Mouse (Mus musculus): ENCODE results near the gene Gm9999. TPM values are rescaled to one million over a fixed set of nuclear protein-coding genes. Genes with fewer than 3 reads are reported as not detected.
A peak's percentile ranks its signal among the peaks of the same experiment; 100 is the strongest.

Gene Gm9999
- total and polyA plus RNA-seq, 2 experiments from 2014 or later: not detected

DNA sequence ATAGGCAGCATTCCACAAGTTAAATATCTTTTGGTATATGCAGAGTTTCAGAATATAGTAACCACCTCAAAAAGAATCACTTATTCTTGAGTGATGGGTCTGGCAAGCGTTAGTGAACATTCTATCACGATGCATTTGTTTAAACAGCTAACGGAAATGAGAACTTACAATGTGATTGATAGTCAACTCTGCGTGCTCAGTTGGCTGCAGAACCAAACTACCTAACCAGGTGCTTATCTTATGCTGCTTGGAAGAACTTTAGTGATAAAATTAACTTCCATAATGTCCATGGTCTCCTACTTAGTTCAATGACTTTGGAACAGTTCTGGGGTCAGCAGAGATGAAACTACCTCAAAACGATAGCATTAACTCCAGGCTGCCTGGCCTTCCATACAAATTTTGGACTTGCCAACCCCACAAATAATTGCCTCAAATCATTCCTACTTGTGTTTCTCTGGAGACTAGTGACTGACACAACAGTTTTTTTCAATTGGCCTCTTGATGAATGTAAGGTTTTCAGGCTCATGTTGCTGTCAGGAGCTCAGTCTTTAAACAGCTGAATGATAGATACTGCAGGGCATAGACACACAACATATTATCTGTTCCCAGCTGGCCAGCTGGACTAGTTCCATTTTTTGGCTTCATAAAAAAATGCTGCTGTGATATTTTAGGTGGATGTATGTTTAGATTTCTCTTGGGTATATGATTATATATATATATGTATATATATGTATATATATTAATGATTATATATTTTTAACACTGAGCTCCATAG is 17.9 kb downstream of the Gm9999 start:
- no peak for TF ChIP-seq CTCF (IDR thresholded peaks at IDR 0.05)
- 84% methylated on average over 5 of the region's 5 CpGs for whole genome bisulfite sequencing
- peaks cover 2% of the 10 kb centered on the region; the same call in 1 of the 2 replicates for H3K4me1 ChIP-seq (ENCODE audit: insufficient read depth, low read length)
- H3K36me3 ChIP-seq (ENCODE audit: insufficient read depth, low read length): peaks cover 19% of the 10 kb centered on the region
- DNase-seq (ENCODE audit: low spot score) (no peak), ATAC-seq (ENCODE audit: low FRiP score) (no peak)
- no peak overlapping the region for H3K9ac ChIP-seq (replicated peaks; ENCODE audit: low read length, poor library complexity, severe bottlenecking)
- H3K27me3 ChIP-seq (ENCODE audit: insufficient read depth, low read length): no peaks in the 10 kb centered on the region
- H3K27ac ChIP-seq (ENCODE audit: low read depth, low read length): no peak overlapping the region
- H3K4me3 ChIP-seq (ENCODE audit: low read depth, low read length): no peak overlapping the region
- no peaks in the 10 kb centered on the region for H3K9me3 ChIP-seq (ENCODE audit: low read length)
- no peak overlapping the region for H3K4me2 ChIP-seq (ENCODE audit: low read depth, low read length, poor library complexity, severe bottlenecking)

DNA sequence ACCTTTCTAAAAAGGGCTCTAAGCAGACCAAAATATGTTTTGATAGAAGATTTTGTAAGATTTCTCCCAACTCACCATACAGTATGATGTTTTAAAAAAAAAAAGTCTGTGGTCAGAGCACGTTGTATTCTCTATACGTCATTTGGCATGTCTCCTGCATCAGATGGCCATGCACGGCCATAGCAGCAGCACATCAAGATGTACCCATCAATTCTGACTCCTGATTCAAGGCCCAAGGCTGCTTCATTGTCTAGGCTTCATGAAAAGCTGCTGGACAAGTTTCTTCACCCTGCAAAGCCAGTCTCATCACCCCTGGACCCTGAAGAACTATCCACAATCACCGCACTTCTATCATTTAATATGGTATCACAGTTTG is 18.5 kb downstream of the Gm9999 start:
- ATAC-seq (ENCODE audit: low FRiP score): no peak
- H3K27ac ChIP-seq (ENCODE audit: low read depth, low read length): no peak overlapping the region
- WGBS: 51% methylated on average over 4 of the region's 4 CpGs

DNA sequence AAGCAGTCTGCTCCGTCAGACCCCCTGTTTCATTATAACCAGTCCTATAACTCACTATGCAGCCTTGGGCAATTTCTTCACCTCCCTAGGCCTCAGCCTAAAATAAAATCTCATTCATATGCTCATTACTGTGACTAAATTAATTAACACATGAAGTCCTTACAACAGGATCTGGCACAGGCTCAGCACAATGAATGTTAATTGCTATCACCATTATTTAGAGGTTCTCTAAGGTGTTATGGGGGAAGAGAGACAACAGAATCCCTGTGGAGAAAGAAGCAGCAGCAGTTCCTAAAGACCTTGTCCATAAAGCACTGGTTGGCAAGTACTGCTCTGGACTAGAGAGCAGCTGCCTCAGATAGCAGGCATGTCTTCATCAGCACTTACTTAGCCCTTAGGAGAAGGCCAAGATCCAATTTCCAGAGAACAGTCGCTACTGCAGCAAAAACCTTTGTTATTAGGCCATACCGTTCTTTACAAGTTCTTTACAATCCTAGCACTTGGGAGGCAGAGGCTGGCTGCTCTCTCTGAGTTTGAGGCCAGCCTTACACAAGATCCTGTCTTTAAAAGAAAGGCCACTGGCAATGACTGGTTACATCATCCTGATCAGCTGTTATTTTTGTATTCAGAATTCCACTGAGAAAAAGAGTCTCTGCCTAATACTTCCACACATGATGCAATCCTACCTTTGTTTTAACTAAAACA is 20.2 kb downstream of the Gm9999 start:
- H3K4me2 ChIP-seq (ENCODE audit: low read depth, low read length, poor library complexity, severe bottlenecking): no peak overlapping the region
- ATAC-seq (ENCODE audit: low FRiP score) (no peak), DNase-seq (ENCODE audit: low spot score) (peak; percentile 43)
- 21% methylated on average over 3 of the region's 3 CpGs for WGBS
- H3K9me3 ChIP-seq (ENCODE audit: low read length): no peaks in the 10 kb centered on the region
- peaks cover 7% of the 10 kb centered on the region; the same call in 1 of the 2 replicates for H3K4me1 ChIP-seq (ENCODE audit: insufficient read depth, low read length)
- no peaks in the 10 kb centered on the region for H3K27me3 ChIP-seq (ENCODE audit: insufficient read depth, low read length)
- no peak overlapping the region for H3K27ac ChIP-seq (ENCODE audit: low read depth, low read length)
- no peak overlapping the region for H3K4me3 ChIP-seq (ENCODE audit: low read depth, low read length)
- H3K36me3 ChIP-seq (ENCODE audit: insufficient read depth, low read length): 0 out of 2 replicates have a peak, but pooled peaks cover 4% of the 10 kb centered on the region
- TF ChIP-seq CTCF (IDR thresholded peaks at IDR 0.05): no peak
- no peak overlapping the region for H3K9ac ChIP-seq (replicated peaks; ENCODE audit: low read length, poor library complexity, severe bottlenecking)

More for the DNA sequence above, 18.5 kb downstream of the Gm9999 start:
- no peaks in the 10 kb centered on the region for H3K27me3 ChIP-seq (ENCODE audit: insufficient read depth, low read length)
- H3K4me3 ChIP-seq (ENCODE audit: low read depth, low read length): no peak overlapping the region
- no peak for DNase-seq (ENCODE audit: low spot score)
- H3K4me1 ChIP-seq (ENCODE audit: insufficient read depth, low read length): peaks cover 4% of the 10 kb centered on the region; the same call in 1 of the 2 replicates
- H3K36me3 ChIP-seq (ENCODE audit: insufficient read depth, low read length): peaks cover 19% of the 10 kb centered on the region
- H3K9me3 ChIP-seq (ENCODE audit: low read length): no peaks in the 10 kb centered on the region
- no peak overlapping the region for H3K4me2 ChIP-seq (ENCODE audit: low read depth, low read length, poor library complexity, severe bottlenecking)
- no peak for TF ChIP-seq CTCF (IDR thresholded peaks at IDR 0.05)
- H3K9ac ChIP-seq (replicated peaks; ENCODE audit: low read length, poor library complexity, severe bottlenecking): no peak overlapping the region

DNA sequence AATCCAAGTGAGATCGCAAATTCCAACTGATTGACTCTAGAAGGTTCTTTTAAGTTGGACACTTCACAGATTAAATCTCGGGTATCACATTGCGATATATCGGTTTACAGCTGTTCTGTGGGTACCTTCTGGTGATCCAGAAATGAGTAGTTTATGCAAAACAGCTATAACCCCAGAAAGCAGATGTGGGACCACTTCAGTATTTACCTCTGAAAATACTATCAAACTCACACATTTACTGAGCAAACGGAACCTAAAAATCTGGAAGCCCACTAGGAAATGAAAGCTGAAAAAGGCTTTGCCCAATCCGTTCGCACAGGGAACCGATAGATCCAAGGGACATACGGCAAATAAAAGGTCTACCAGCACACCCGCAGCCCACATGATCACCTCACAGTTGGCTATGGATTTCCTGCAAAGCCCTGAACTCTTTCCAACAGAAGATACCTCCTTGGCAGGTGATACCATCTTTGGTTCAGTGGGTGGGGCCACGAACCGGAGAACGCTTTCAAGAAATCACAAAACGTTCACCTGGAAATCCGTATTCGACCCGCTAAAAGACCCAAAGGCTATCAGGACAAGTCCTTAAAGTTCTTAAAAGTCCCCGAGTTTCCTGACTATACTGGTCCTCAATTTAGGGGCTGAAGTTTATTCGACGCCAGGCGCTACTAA is 23.9 kb downstream of the Gm9999 start:
- Histone ChIP-seq H3K9me3 (ENCODE audit: low read length) (no peaks in the 10 kb centered on the region), H3K4me3 (ENCODE audit: low read depth, low read length) (peak overlapping the region; percentile 69), H3K27ac (ENCODE audit: low read depth, low read length) (peak overlapping the region; percentile 84), H3K4me2 (ENCODE audit: low read depth, low read length, poor library complexity, severe bottlenecking) (peak overlapping the region; percentile 73), H3K9ac (replicated peaks; ENCODE audit: low read length, poor library complexity, severe bottlenecking) (peak overlapping the region; percentile 68), H3K4me1 (ENCODE audit: insufficient read depth, low read length) (peaks cover 7% of the 10 kb centered on the region), H3K36me3 (ENCODE audit: insufficient read depth, low read length) (no peaks in the 10 kb centered on the region), H3K27me3 (ENCODE audit: insufficient read depth, low read length) (no peaks in the 10 kb centered on the region)
- 19% methylated on average over 21 of the region's 21 CpGs for WGBS
- DNase-seq (ENCODE audit: low spot score): no peak
- ATAC-seq (ENCODE audit: low FRiP score): no peak
- no peak for TF ChIP-seq CTCF (IDR thresholded peaks at IDR 0.05)

DNA sequence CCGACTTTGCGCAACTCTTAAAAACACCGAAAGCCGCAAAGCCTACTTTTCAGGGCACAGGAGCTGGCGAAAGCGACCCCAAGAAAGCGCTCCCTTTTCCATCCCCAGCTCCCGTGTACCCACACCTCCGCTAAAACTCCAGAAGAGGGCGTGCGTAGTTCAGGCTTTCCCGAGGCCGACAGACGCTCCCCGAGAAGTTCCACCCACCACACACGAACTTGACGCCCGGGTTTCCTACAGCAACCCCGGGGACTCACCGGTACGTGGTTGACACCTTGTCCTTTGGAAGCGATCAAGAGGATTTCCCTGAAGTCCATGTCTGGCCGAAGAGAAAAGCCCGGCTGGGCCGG is 24.4 kb downstream of the Gm9999 start:
- H3K9ac ChIP-seq (replicated peaks; ENCODE audit: low read length, poor library complexity, severe bottlenecking): peak overlapping the region; percentile 68
- H3K27ac ChIP-seq (ENCODE audit: low read depth, low read length): peak overlapping the region; percentile 84
- WGBS: under 1% methylated on average over 25 of the region's 25 CpGs
- no peaks in the 10 kb centered on the region for H3K9me3 ChIP-seq (ENCODE audit: low read length)
- peak; percentile 63 for TF ChIP-seq CTCF (IDR thresholded peaks at IDR 0.05)
- peak overlapping the region; percentile 73 for H3K4me2 ChIP-seq (ENCODE audit: low read depth, low read length, poor library complexity, severe bottlenecking)
- DNase-seq (ENCODE audit: low spot score): peak; percentile 81
- peaks cover 7% of the 10 kb centered on the region for H3K4me1 ChIP-seq (ENCODE audit: insufficient read depth, low read length)
- H3K36me3 ChIP-seq (ENCODE audit: insufficient read depth, low read length): no peaks in the 10 kb centered on the region
- H3K4me3 ChIP-seq (ENCODE audit: low read depth, low read length): peak overlapping the region; percentile 69
- no peaks in the 10 kb centered on the region for H3K27me3 ChIP-seq (ENCODE audit: insufficient read depth, low read length)
- peak; percentile 76 for ATAC-seq (ENCODE audit: low FRiP score)

Data from midbrain, postnatal 0 days (tissue).